Mouse (Mus musculus): ENCODE measurements around the gene Exoc5. TPM values are rescaled to one million over a fixed set of nuclear protein-coding genes. Genes with fewer than 3 reads are reported as not detected.

The Exoc5 gene
- total and polyA plus RNA-seq, 3 experiments = 20.1 to 65.1 (median 38.9) TPM

GRCm38 (mm10) chr14:48993861-48994260 is 72.6 kb downstream of the Exoc5 start:
- TF ChIP-seq CHD2 (IDR thresholded peaks at IDR 0.05; ENCODE audit: low read length) (no peak), ZMIZ1 (IDR thresholded peaks at IDR 0.05; ENCODE audit: low read depth, low read length) (no peak), POLR2A (IDR thresholded peaks at IDR 0.05; ENCODE audit: low read depth, low read length) (no peak), TCF12 (IDR thresholded peaks at IDR 0.05; ENCODE audit: low read depth, low read length) (no peak), MXI1 (IDR thresholded peaks at IDR 0.05; ENCODE audit: low read depth, low read length) (no peak), MAFK (IDR thresholded peaks at IDR 0.05; ENCODE audit: insufficient replicate concordance, low read length) (no peak), SIN3A (IDR thresholded peaks at IDR 0.05; ENCODE audit: low read length) (no peak), TBP (conservative IDR thresholded peaks at IDR 0.05; ENCODE audit: low read depth, low read length) (no peak), CTCF (conservative IDR thresholded peaks at IDR 0.05 in 1 of 2, IDR thresholded peaks at IDR 0.05 in 1 of 2; ENCODE audit: low read depth in 2 of 2, low read length in 2 of 2) (no peak), CHD1 (IDR thresholded peaks at IDR 0.05; ENCODE audit: low read depth, low read length) (no peak), KAT2A (IDR thresholded peaks at IDR 0.05; ENCODE audit: insufficient replicate concordance, low read length) (no peak), POLR2AphosphoS2 (IDR thresholded peaks at IDR 0.05; ENCODE audit: low read depth, low read length) (no peak), PAX5 (IDR thresholded peaks at IDR 0.05; ENCODE audit: low read length) (no peak), JUND (conservative IDR thresholded peaks at IDR 0.05; ENCODE audit: low read depth, low read length) (no peak), MYC (IDR thresholded peaks at IDR 0.05; ENCODE audit: low read depth, low read length) (no peak), EP300 (IDR thresholded peaks at IDR 0.05; ENCODE audit: low read length) (no peak), MAX (IDR thresholded peaks at IDR 0.05; ENCODE audit: low read length) (no peak), ELF1 (IDR thresholded peaks at IDR 0.05; ENCODE audit: low read depth, low read length) (no peak)
- Histone ChIP-seq H3K4me3 (replicated peaks in 1 of 3; ENCODE audit: low read depth in 2 of 3, low read length in 2 of 3, poor library complexity in 1 of 3) (no peak overlapping the region), H3K79me2 (replicated peaks; ENCODE audit: control insufficient read depth, extremely low read depth, insufficient read depth, poor library complexity, severe bottlenecking) (no peaks in the 10 kb centered on the region), H3K4me1 (ENCODE audit: control insufficient read depth in 1 of 2, insufficient read depth in 2 of 2) (no peaks in the 10 kb centered on the region), H3K4me2 (ENCODE audit: insufficient read depth, low read depth, poor library complexity, severe bottlenecking) (no peak overlapping the region), H3K27me3 (replicated peaks) (no peaks in the 10 kb centered on the region), H3K27ac (ENCODE audit: insufficient read depth, low read depth) (no peak overlapping the region), H3K9ac (ENCODE audit: insufficient read depth, low read depth) (no peak overlapping the region), H3K9me3 (replicated peaks; ENCODE audit: low read length) (no peaks in the 10 kb centered on the region), H3K36me3 (replicated peaks in 1 of 2; ENCODE audit: control insufficient read depth in 1 of 2, insufficient read depth in 1 of 2, low read length in 1 of 2) (no peaks in the 10 kb centered on the region)
- in situ Hi-C loops (cut with MboI; ENCODE audit: low pct_ligation_motif_present, low pct_unique_long_range_greater_than_20kb, low sequenced_read_pairs) (loop anchor here (10.0 to 25.0 kb wide), 2 partner anchors 432 to 619 kb away; no protein-coding TSS in a partner anchor), dilution Hi-C loops (cut with MboI; ENCODE audit: extremely low pct_ligation_motif_present, extremely low pct_unique_long_range_greater_than_20kb, low sequenced_read_pairs) (no loop called here)
- DNase-seq (ENCODE audit: extremely low read depth) = no peak

GRCm38 (mm10) chr14:48992070-48992580 is 74.3 kb downstream of the Exoc5 start:
- Histone ChIP-seq H3K9ac (ENCODE audit: insufficient read depth, low read depth) (no peak overlapping the region), H3K36me3 (replicated peaks in 1 of 2; ENCODE audit: control insufficient read depth in 1 of 2, insufficient read depth in 1 of 2, low read length in 1 of 2) (no peaks in the 10 kb centered on the region), H3K9me3 (replicated peaks; ENCODE audit: low read length) (no peaks in the 10 kb centered on the region), H3K27me3 (replicated peaks) (no peaks in the 10 kb centered on the region), H3K79me2 (replicated peaks; ENCODE audit: control insufficient read depth, extremely low read depth, insufficient read depth, poor library complexity, severe bottlenecking) (no peaks in the 10 kb centered on the region), H3K27ac (ENCODE audit: insufficient read depth, low read depth) (no peak overlapping the region), H3K4me1 (ENCODE audit: control insufficient read depth in 1 of 2, insufficient read depth in 2 of 2) (0 out of 4 replicates have a peak, but pooled peaks cover 0 to 4% of the 10 kb centered on the region in 2 experiments), H3K4me3 (replicated peaks in 1 of 3; ENCODE audit: low read depth in 2 of 3, low read length in 2 of 3, poor library complexity in 1 of 3) (no peak overlapping the region), H3K4me2 (ENCODE audit: insufficient read depth, low read depth, poor library complexity, severe bottlenecking) (no peak overlapping the region)
- in situ Hi-C loops (cut with MboI; ENCODE audit: low pct_ligation_motif_present, low pct_unique_long_range_greater_than_20kb, low sequenced_read_pairs) (loop anchor here (10.0 to 25.0 kb wide), 2 partner anchors 430 to 617 kb away; no protein-coding TSS in a partner anchor), dilution Hi-C loops (cut with MboI; ENCODE audit: extremely low pct_ligation_motif_present, extremely low pct_unique_long_range_greater_than_20kb, low sequenced_read_pairs) (no loop called here)
- TF ChIP-seq ELF1 (IDR thresholded peaks at IDR 0.05; ENCODE audit: low read depth, low read length) = no peak
- no peak for TF ChIP-seq MAX (IDR thresholded peaks at IDR 0.05; ENCODE audit: low read length)
- TF ChIP-seq MAFK (IDR thresholded peaks at IDR 0.05; ENCODE audit: insufficient replicate concordance, low read length) = no peak
- no peak for TF ChIP-seq SMC3 (IDR thresholded peaks at IDR 0.05; ENCODE audit: low read depth, low read length)
- no peak for DNase-seq (ENCODE audit: extremely low read depth)
